Mouse (Mus musculus): ENCODE measurements at regions not wholly inside any gene's neighbourhood (a gene's known extent, or its start where the extent isn't known, plus 50 kb on each side); places are given as distances from the start of the nearest gene placed in this dataset. TPM values are rescaled to one million over a fixed set of nuclear protein-coding genes. Genes with fewer than 3 reads are reported as not detected.
"Not testable (repeated sequence)": the region's sequence is repeated elsewhere in the genome, so short reads cannot be mapped to it uniquely, and the experiment has no call there.

GRCm38 (mm10) chr13:61805300-61805699 lies 235.4 kb upstream of the Cts3 start:
- H3K4me2 ChIP-seq (ENCODE audit: low read length); ATAC-seq (ENCODE audit: low FRiP score, low TSS enrichment): not testable (repeated sequence)

GRCm38 (mm10) chr13:61804168-61804874 lies 234.4 kb upstream of the Cts3 start:
- H3K36me3 ChIP-seq (ENCODE audit: control insufficient read depth, insufficient read depth, low read length); H3K4me1 ChIP-seq (ENCODE audit: control insufficient read depth, insufficient read depth, low read length); H3K27ac ChIP-seq (replicated peaks; ENCODE audit: low read depth, low read length); ATAC-seq (ENCODE audit: low FRiP score, low TSS enrichment); H3K9me3 ChIP-seq (ENCODE audit: control insufficient read depth, low read length); H3K27me3 ChIP-seq (ENCODE audit: control insufficient read depth, insufficient read depth, low read length): not testable (repeated sequence)
- peak; percentile 65 for DNase-seq
- Histone ChIP-seq H3K4me2 (ENCODE audit: low read length) (peak overlapping the region; percentile 52), H3K9ac (replicated peaks; ENCODE audit: low read length) (peak overlapping the region; percentile 55; the same call in 1 of the 2 replicates), H3K4me3 (replicated peaks; ENCODE audit: low read depth, low read length) (peak overlapping the region; percentile 48)
- WGBS = 1% methylated on average over 19 of the region's 19 CpGs

More at GRCm38 (mm10) chr13:61805300-61805699, 235.4 kb upstream of the Cts3 start:
- H3K4me3 ChIP-seq (replicated peaks; ENCODE audit: low read depth, low read length); H3K9ac ChIP-seq (replicated peaks; ENCODE audit: low read length); H3K36me3 ChIP-seq (ENCODE audit: control insufficient read depth, insufficient read depth, low read length); H3K4me1 ChIP-seq (ENCODE audit: control insufficient read depth, insufficient read depth, low read length); H3K27me3 ChIP-seq (ENCODE audit: control insufficient read depth, insufficient read depth, low read length); H3K27ac ChIP-seq (replicated peaks; ENCODE audit: low read depth, low read length); DNase-seq; H3K9me3 ChIP-seq (ENCODE audit: control insufficient read depth, low read length): not testable (repeated sequence)
- WGBS = 89% methylated on average over 3 of the region's 3 CpGs

- H3K27ac ChIP-seq (replicated peaks; ENCODE audit: low read depth, low read length); DNase-seq; H3K27me3 ChIP-seq (ENCODE audit: control insufficient read depth, insufficient read depth, low read length); H3K9me3 ChIP-seq (ENCODE audit: control insufficient read depth, low read length); H3K9ac ChIP-seq (replicated peaks; ENCODE audit: low read length); H3K4me1 ChIP-seq (ENCODE audit: control insufficient read depth, insufficient read depth, low read length); H3K36me3 ChIP-seq (ENCODE audit: control insufficient read depth, insufficient read depth, low read length); ATAC-seq (ENCODE audit: low FRiP score, low TSS enrichment): not testable (repeated sequence)
- peak overlapping the region; percentile 48 for H3K4me3 ChIP-seq (replicated peaks; ENCODE audit: low read depth, low read length)
- peak overlapping the region; percentile 52 for H3K4me2 ChIP-seq (ENCODE audit: low read length)
- WGBS = 22% methylated on average over 5 of the region's 5 CpGs
These were observed 233.8 kb upstream of the Cts3 start for GRCm38 (mm10) chr13:61803763-61804162.

GRCm38 (mm10) chr13:61763457-61763856 lies 193.5 kb upstream of the Cts3 start:
- ATAC-seq (ENCODE audit: low FRiP score, low TSS enrichment); H3K9me3 ChIP-seq (ENCODE audit: control insufficient read depth, low read length); H3K27ac ChIP-seq (replicated peaks; ENCODE audit: low read depth, low read length); H3K27me3 ChIP-seq (ENCODE audit: control insufficient read depth, insufficient read depth, low read length); H3K4me3 ChIP-seq (replicated peaks; ENCODE audit: low read depth, low read length); H3K9ac ChIP-seq (replicated peaks; ENCODE audit: low read length); H3K36me3 ChIP-seq (ENCODE audit: control insufficient read depth, insufficient read depth, low read length); H3K4me1 ChIP-seq (ENCODE audit: control insufficient read depth, insufficient read depth, low read length); H3K4me2 ChIP-seq (ENCODE audit: low read length); DNase-seq: not testable (repeated sequence)
- 92% methylated on average over 1 of the region's 1 CpGs for WGBS

Small RNA genes in the stretch of these regions (microRNA-seq; reads per million reads assigned to microRNA genes)
- not detected for gene Gm23739
